Mouse (Mus musculus): Measurements from ENCODE around the gene Mboat7.

DNA sequence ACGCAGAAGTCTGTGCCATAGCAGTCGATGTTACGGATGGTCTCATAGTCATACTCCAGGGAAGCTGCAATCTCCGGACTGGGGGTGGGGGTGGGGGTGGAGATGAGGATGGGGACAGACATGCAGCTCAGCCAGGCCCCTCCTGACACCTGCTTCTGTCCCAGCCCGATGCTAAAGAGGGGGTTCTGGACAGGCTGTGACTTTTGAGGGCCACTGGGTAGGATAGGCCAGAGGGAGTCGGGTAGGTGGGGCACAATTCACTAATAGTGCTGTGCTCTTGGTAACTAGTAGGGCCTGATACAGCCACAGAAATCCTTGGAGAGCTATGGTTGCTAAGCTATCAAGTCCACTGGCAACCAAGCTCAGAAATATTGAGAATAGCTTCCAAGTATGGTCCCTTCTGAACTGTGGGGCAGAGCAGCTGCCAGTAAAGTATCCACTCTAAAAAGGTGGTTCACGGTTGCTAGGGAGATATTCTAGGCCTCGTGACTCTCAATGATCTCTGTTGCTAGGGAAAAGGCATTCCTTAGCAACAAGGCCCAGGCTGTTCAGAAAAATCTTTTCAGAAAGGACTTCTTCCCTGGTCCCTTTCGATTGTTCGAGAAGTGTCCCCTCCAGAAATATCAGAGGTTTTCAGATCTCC is 9.3 kb downstream of the Mboat7 start:
- no peak for TF ChIP-seq POLR2A (IDR thresholded peaks at IDR 0.05; ENCODE audit: insufficient read depth, low read depth, low read length)
- TF ChIP-seq CTCF (IDR thresholded peaks at IDR 0.05), result no peak
- no peak for TF ChIP-seq EP300 (IDR thresholded peaks at IDR 0.05; ENCODE audit: insufficient read depth, low read depth, low read length)

Data from heart, adult 2 months (tissue).